Mouse (Mus musculus) left cerebral cortex, adult 2 months (tissue): ENCODE data around the gene Aftph. TPM values are rescaled to one million over a fixed set of nuclear protein-coding genes. Genes with fewer than 3 reads are reported as not detected.
"Not testable (repeated sequence)": the region's sequence is repeated elsewhere in the genome, so short reads cannot be mapped to it uniquely, and the experiment has no call there.

Experiments
- DNase-seq, 2 experiments: peaks; one replicate each; pipeline ENCODE4 v3.0.0; 2021 to 2022; ENCODE audit warnings: low spot score in 2 of 2, mixed read lengths in 1 of 2; ENCODE audit errors: extremely low spot score in 1 of 2
- H3K27ac ChIP-seq: fragments of 200-600 bp; 2 replicates; pipeline ENCODE4 v1.8.1; 2022
- H3K4me3 ChIP-seq: fragments of 200-600 bp; 2 replicates; pipeline ENCODE4 v1.8.1; 2022
- CTCF ChIP-seq: fragments of 200-600 bp; IDR thresholded peaks from 2 replicates; pipeline ENCODE4 v1.8.1; 2022; ENCODE audit warnings: antibody characterized with exemption, mild to moderate bottlenecking, moderate library complexity
- intact Hi-C: fragments of 180-260 bp; cut with DNase I; formaldehyde crosslinking; loops from one replicate; pipeline ENCODE4 v1.15.1; 2025
- total RNA-seq, 2 experiments: library from RNA; stranded (reverse); gene quantifications; 2 replicates each; pipeline ENCODE4 v1.2.3; 2021

The Aftph gene
- total RNA-seq, 2 experiments from 2014 or later, result 92.0 to 92.7 TPM

- DNase-seq, result no peak
- Histone ChIP-seq H3K27ac (no peak overlapping the region), H3K4me3 (no peak overlapping the region)
- intact Hi-C loops, result no loop called here
- no peak for TF ChIP-seq CTCF
These were observed 31.3 kb upstream of the Aftph start for GRCm38 (mm10) chr11:20772642-20773041.

- DNase-seq, intact Hi-C loops, H3K27ac ChIP-seq, H3K4me3 ChIP-seq: not testable (repeated sequence)
These were observed 30.4 kb upstream of the Aftph start for GRCm38 (mm10) chr11:20771827-20772226.

DNA sequence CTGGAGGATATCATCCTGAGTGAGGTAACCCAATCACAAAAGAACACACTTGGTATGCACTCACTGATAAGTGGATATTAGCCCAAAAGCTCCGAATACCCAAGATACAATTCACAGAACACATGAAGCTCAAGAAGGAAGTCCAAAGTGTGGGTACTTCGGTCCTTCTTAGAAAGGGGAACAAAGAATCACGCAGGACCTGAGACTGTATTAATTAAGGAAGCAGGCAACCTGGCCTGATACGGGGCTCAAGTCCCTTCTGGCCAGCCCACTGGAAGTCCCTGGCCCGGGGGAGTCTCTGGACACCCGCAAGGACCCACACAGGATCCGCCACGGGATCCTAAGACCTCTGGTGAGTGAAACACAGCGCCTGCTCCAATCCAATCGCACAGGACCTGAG lies 20.6 kb upstream of the Aftph start:
- H3K4me3 ChIP-seq, intact Hi-C loops, DNase-seq, H3K27ac ChIP-seq: not testable (repeated sequence)

GRCm38 (mm10) chr11:20750573-20750972 lies 9.2 kb upstream of the Aftph start:
- DNase-seq, result no peak
- no peak for TF ChIP-seq CTCF
- H3K4me3 ChIP-seq, result no peak overlapping the region
- intact Hi-C loops, result no loop called here
- H3K27ac ChIP-seq, result no peak overlapping the region

- no peak overlapping the region; the same call in 1 of the 2 replicates for H3K27ac ChIP-seq
- DNase-seq, result no peak
- H3K4me3 ChIP-seq, result no peak overlapping the region
- intact Hi-C loops, result loop anchor here (2.0 to 5.0 kb wide), 3 partner anchors 87 to 349 kb away; partner anchors contain the start of genes Lgalsl and Peli1
- TF ChIP-seq CTCF, result no peak
These were observed 2.0 kb upstream of the Aftph start for GRCm38 (mm10) chr11:20743353-20743752.

GRCm38 (mm10) chr11:20742361-20742897 lies 1.0 kb upstream of the Aftph start:
- Histone ChIP-seq H3K27ac (peak overlapping the region; percentile 98), H3K4me3 (peak overlapping the region; percentile 93)
- peak; percentile 43 to 50 for DNase-seq
- peak; percentile 77 for TF ChIP-seq CTCF
- intact Hi-C loops, result loop anchor here (2.0 to 5.0 kb wide), 3 partner anchors 88 to 350 kb away; partner anchors contain the start of genes Lgalsl and Peli1

DNA sequence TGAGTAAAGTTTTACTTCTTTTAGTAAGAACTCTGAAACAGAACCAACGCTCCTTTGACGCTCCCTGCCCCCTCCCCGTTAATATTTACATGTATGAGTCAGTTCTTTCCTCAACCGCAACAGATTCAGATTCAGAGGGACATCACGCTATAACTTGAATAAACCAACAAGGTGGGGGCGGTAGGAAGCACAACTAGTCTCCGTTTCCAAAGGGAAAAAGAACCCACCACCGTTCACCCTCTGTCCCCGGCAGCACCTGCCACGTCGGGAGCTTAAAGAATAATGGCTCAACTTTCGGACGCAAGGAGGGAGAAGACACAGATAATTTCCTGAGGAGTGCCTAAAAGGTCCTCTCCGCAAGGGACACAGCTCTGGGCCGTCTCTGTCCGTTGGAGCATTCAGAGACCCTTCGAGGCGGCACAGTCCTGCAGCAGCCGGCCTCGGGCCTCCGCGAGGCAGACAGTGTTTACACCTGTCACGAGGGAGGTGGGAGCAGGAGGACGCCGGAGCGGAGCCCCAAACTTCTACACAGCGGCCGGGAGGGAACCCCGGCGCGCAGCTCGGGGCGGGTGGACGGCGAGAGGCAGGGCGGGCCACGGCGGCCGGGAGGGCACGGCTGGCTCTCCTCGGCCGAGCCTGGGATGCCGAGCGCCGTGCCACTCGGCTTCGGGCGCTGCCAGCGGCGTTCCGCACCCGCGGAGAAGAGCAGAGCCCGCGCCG lies 748 bp downstream of the Aftph start:
- peak overlapping the region; percentile 98 for H3K27ac ChIP-seq
- intact Hi-C loops, result loop anchor here (1.0 to 5.0 kb wide), 6 partner anchors 108 to 540 kb away; partner anchors contain the start of genes Peli1, Rab1a and Sertad2
- H3K4me3 ChIP-seq, result peak overlapping the region; percentile 93
- TF ChIP-seq CTCF, result no peak
- DNase-seq, result peak; percentile 49 to 51

DNA sequence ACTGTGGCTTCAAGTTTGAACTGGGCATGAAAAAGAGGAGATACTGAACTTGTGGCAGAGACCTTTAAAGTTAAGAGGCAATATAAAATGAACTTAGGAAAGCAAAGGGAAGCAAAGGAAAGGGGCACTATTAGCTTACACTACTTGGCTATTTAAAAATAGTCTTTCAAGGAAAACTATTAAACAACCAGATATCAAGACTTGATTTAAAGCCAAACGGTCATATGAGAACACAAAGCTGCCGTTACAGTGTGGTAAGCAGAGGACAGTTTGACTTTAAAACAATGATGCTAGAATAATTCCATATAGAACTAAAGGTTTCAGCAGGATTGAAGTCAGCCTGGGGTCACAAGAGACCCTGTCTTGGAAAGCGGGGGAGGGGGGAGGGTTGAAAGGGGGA lies 7.3 kb downstream of the Aftph start:
- DNase-seq, result no peak
- Histone ChIP-seq H3K27ac (peak overlapping the region; percentile 20; the same call in 1 of the 2 replicates), H3K4me3 (no peak overlapping the region)
- intact Hi-C loops, result no loop called here
- TF ChIP-seq CTCF, result no peak

- intact Hi-C loops, result no loop called here
- H3K4me3 ChIP-seq, result no peak overlapping the region
- DNase-seq, result no peak
- TF ChIP-seq CTCF, result no peak
- H3K27ac ChIP-seq, result peak overlapping the region; percentile 20; the same call in 1 of the 2 replicates
These were observed 7.8 kb downstream of the Aftph start for GRCm38 (mm10) chr11:20733486-20734030.

GRCm38 (mm10) chr11:20729403-20729802 lies 12.0 kb downstream of the Aftph start:
- no peak for TF ChIP-seq CTCF
- no peak for DNase-seq
- intact Hi-C loops, result no loop called here
- Histone ChIP-seq H3K27ac (no peak overlapping the region), H3K4me3 (no peak overlapping the region)

- DNase-seq, result no peak
- H3K27ac ChIP-seq, result no peak overlapping the region
- TF ChIP-seq CTCF, result no peak
- intact Hi-C loops, result no loop called here
- no peak overlapping the region for H3K4me3 ChIP-seq
These were observed 13.3 kb downstream of the Aftph start for GRCm38 (mm10) chr11:20728044-20728443.

DNA sequence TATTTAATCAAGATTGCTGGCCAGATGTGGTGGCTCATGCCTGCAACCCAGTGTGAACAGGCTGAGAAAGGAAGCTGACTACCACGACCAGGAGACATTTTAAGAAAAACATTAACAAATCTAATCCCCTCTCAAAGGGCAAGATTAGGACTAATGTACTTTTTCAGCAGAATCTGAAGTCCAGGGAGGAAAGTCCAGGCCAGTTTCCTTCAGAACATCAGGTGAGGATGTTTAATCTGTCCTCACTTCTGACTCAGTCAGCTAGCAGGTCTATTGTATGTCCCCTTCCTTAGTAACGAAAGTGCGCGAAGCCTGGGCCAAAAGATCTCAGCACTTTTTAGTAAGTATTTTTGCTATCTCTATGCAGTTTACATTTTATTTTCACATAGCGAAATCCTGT lies 17.8 kb downstream of the Aftph start:
- H3K27ac ChIP-seq, result no peak overlapping the region
- intact Hi-C loops, result no loop called here
- no peak for TF ChIP-seq CTCF
- H3K4me3 ChIP-seq, result no peak overlapping the region
- no peak for DNase-seq
